Mouse (Mus musculus): ENCODE measurements around the gene Ubl5.
"Not testable (repeated sequence)": the region's sequence is repeated elsewhere in the genome, so short reads cannot be mapped to it uniquely, and the experiment has no call there.

The Ubl5 gene

GRCm38 (mm10) chr9:20657546-20657945 lies 14.9 kb downstream of the Ubl5 start:
- DNase-seq (ENCODE audit: low spot score in 2 of 2), result peak in 1 of 2 experiments; percentile 34

- DNase-seq (ENCODE audit: low spot score in 2 of 2), result peak in 1 of 2 experiments; percentile 86
These were observed 19.6 kb downstream of the Ubl5 start for GRCm38 (mm10) chr9:20662325-20662724.

DNA sequence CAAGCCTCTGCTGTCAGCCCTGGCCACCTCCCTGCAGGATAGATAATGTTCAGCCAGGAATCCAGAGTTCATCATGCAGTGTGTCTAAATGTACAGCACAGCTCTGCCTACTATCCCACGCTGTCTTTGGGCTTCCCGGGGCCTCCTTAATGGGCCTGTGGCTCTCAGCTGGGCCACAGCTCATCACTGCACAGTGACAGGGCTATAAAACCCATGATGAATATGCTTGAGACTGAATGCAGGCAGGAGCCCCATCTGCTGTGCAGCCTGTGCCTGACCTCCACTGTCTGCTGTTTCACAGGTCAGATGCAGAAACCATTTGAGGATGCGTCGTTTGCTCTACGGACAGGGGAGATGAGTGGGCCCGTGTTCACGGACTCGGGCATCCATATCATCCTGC lies 20.2 kb downstream of the Ubl5 start:
- no peak for DNase-seq (ENCODE audit: low spot score in 2 of 2)

- DNase-seq (ENCODE audit: low spot score in 2 of 2), result peak; percentile 69 to 80
These were observed 21.3 kb downstream of the Ubl5 start for GRCm38 (mm10) chr9:20663956-20664355.

DNA sequence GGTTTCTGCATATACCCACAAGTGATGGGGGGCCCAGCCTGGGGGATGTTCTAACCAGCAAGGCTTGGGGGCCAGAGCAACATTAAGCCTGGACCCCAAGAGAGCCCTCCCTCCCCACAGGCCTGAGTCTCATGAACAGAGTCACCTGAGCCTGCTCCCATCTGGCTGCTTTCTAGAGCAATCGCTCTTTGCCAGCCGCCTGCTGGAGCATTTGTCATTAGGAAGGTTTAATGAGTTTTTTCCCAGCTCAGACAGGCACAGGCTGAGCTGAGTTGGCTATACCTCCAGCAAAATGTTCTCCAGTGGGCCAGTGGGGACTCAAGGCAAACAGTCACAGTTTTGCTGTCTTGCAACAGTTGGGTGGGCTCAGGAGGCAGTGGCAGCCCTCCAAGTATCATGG lies 21.7 kb downstream of the Ubl5 start:
- peak in 1 of 2 experiments; percentile 61 for DNase-seq (ENCODE audit: low spot score in 2 of 2)

DNA sequence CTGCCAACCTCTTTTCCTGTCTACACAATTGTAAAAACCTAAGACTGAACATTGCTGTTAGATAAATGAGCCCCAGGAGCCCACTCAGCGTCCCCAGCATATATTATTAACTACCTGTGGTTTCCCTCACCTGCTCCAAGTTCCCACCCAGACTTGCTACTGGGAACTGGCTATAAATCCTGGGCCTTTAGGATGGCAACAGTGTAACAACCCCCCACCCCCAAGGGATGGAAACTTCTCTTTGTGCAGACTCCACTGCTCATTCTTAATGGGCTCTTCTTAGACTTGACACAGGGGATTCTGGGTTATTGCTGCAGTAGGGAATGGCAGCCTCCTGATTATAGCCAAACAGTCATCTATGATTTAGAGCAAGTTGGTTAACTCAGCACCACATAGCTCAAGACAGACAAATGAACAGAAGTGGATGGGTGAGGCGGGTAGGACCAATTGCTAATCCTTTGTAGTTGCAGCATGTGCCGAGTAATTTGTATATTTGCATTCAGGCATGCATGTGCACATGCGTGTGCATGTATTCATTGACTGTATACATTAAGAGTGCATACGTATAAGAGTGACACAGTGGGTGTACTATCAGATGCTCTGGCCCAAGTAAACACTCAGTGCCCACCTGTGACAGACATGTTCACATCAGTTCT lies 22.4 kb downstream of the Ubl5 start:
- DNase-seq (ENCODE audit: low spot score in 2 of 2), result no peak

GRCm38 (mm10) chr9:20665925-20666324 lies 23.2 kb downstream of the Ubl5 start:
- DNase-seq (ENCODE audit: low spot score in 2 of 2), result peak in 1 of 2 experiments; percentile 23

- no peak for DNase-seq (ENCODE audit: low spot score in 2 of 2)
These were observed 23.9 kb downstream of the Ubl5 start for GRCm38 (mm10) chr9:20666510-20667034.

DNA sequence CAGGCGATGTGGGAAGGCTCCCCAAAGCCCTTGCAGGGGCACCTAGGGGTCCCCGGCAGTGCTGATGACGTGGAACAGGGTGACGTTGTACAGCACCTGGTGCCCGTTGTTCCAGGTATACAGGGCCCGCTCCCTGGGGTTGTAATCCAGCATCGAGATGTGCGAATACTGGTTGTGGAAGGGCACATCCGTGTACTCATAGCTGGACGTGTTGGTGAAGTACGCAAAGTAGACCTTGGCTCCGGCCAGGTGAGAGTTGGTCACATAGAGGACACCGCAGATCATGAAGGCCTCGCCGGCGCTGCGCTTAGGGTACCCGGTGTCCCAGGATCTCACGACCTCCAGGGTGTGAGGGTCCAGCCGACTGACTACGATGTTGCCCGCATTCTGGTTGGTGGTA lies 25.4 kb downstream of the Ubl5 start:
- no peak for DNase-seq (ENCODE audit: low spot score in 2 of 2)

GRCm38 (mm10) chr9:20672047-20672446 lies 29.4 kb downstream of the Ubl5 start:
- no peak for DNase-seq (ENCODE audit: low spot score in 2 of 2)

GRCm38 (mm10) chr9:20677892-20678291 lies 35.2 kb downstream of the Ubl5 start:
- peak; percentile 48 to 59 for DNase-seq (ENCODE audit: low spot score in 2 of 2)

DNA sequence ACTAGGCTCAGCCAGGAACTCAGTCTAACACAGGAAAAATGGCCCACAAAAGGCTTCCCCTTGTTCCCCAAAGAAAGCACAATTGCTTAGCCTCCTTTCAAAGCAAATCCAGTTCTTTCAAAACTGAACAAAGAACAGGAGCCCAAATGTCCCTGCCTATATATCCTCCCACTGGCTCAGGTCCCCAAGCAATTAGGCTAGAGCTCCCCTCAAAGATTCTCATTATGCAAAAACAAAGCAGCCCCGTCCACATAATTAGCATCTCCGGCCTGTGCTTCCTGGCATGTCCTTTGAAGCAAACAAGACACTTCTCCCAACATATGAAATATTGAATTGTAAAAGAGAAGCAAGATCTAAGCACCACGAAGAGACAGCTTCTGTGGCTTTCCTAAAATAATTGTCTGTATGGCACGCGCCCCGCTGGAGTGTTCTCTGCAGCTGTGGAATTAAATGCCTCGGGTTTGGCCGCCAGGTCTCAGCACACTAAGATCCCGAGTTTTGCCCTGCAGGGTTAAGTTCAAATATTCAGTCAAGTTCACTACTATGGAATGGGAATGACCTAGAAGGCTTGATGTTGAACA lies 37.8 kb downstream of the Ubl5 start:
- no peak for DNase-seq (ENCODE audit: low spot score in 2 of 2)

GRCm38 (mm10) chr9:20681546-20682388 lies 39.1 kb downstream of the Ubl5 start:
- DNase-seq (ENCODE audit: low spot score in 2 of 2), result no peak

DNA sequence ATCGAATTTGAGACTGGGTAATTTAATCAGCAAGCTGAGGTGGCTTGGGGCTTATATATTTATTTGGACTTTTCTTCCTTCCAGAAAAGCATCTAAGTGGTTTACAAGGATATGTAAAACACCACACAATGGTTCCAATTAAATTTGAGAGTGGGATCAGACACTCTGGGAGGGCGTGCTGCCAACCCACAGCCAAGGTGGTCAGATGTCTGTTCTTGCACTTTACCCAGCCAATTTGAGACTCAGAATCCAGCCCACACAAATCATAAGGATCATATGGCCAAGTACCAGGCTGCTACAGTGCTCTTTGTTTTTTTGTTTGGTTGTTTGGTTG lies 39.7 kb downstream of the Ubl5 start:
- DNase-seq (ENCODE audit: low spot score in 2 of 2), result peak in 1 of 2 experiments; percentile 65

GRCm38 (mm10) chr9:20685081-20685861 lies 42.6 kb downstream of the Ubl5 start:
- peak; percentile 74 to 87 for DNase-seq (ENCODE audit: low spot score in 2 of 2)

- no peak for DNase-seq (ENCODE audit: low spot score in 2 of 2)
These were observed 46.7 kb downstream of the Ubl5 start for GRCm38 (mm10) chr9:20689403-20689802.

DNA sequence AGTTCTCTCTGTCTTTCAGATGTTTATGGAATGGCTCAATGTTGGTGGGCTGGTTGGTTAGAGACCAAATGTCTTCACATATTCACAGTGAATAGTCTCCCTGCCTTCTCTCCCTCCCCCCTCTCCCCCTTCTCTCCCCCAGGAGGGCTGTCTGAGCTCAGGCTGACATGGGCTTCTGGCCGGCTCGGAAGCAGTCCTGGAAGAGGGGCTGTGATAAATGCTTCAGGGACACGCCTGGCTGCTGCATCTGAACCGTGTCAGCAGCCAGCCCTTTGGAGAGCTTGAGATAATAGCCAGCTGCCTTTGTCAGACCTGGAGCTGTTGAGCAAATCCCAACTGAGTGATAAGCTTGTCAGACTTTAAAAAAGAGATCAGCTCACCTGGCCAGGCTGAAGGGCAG lies 47.2 kb downstream of the Ubl5 start:
- no peak for DNase-seq (ENCODE audit: low spot score in 2 of 2)

GRCm38 (mm10) chr9:20690449-20690848 lies 47.8 kb downstream of the Ubl5 start:
- not testable (repeated sequence) for DNase-seq (ENCODE audit: low spot score in 2 of 2)

DNA sequence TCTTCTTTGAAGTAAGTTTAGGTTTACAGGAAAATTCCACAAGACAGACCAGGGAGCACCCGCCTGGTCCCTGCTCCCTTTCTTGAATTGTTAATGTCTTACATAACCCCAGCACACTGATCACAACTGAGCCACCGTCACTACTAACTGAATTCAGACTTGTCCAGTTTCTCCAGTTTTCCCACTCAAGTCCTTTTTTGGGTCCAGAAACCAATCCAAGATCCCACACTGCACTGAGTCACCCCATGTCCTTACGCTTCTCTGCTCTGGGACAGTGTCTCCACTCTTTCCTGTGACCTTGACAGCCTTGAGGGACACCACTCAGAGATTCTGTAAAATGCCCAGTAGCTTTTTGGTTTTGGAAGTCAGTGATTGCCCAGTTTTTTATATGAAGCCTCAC lies 50.2 kb downstream of the Ubl5 start:
- no peak for DNase-seq (ENCODE audit: low spot score in 2 of 2)

GRCm38 (mm10) chr9:20694721-20695235 lies 52.1 kb downstream of the Ubl5 start:
- DNase-seq (ENCODE audit: low spot score in 2 of 2), result no peak

GRCm38 (mm10) chr9:20696107-20696712 lies 53.5 kb downstream of the Ubl5 start:
- DNase-seq (ENCODE audit: low spot score in 2 of 2), result peak in 1 of 2 experiments; percentile 32

Measured in left cerebral cortex, adult 9 months (tissue).